Mouse (Mus musculus) forebrain, embryonic 12.5 days (tissue): Measurements from ENCODE around the gene Ago4. TPM values are rescaled to one million over a fixed set of nuclear protein-coding genes. Genes with fewer than 3 reads are reported as not detected.

Experiments used
- ATAC-seq: fragments of 200-750 bp; cut with Nextera tagmentation; 2 replicates; pipeline ENCODE4 v1.8.0; 2017; ENCODE audit warnings: moderate TSS enrichment; ENCODE audit not compliant: low FRiP score
- H3K27ac ChIP-seq: fragments of 300-500 bp; sonication (generic); 2 replicates; pipeline ENCODE4 v1.5.1; 2016; ENCODE audit warnings: mild to moderate bottlenecking
- H3K27me3 ChIP-seq: fragments of 300-500 bp; sonication (generic); 2 replicates; pipeline ENCODE4 v1.6.1; 2016; ENCODE audit warnings: mild to moderate bottlenecking
- H3K36me3 ChIP-seq: fragments of 300-500 bp; sonication (generic); replicated peaks from 2 replicates; pipeline ENCODE4 v1.6.1; 2016; ENCODE audit warnings: mild to moderate bottlenecking
- H3K4me1 ChIP-seq: fragments of 300-500 bp; sonication (generic); 2 replicates; pipeline ENCODE4 v1.6.1; 2016
- H3K4me2 ChIP-seq: fragments of 300-500 bp; sonication (generic); 2 replicates; pipeline ENCODE4 v1.6.1; 2016; ENCODE audit warnings: mild to moderate bottlenecking, moderate library complexity
- H3K4me3 ChIP-seq: fragments of 300-500 bp; sonication (generic); replicated peaks from 2 replicates; pipeline ENCODE4 v1.5.1; 2016; ENCODE audit warnings: mild to moderate bottlenecking
- H3K9ac ChIP-seq: fragments of 300-500 bp; sonication (generic); 2 replicates; pipeline ENCODE4 v1.6.1; 2016; ENCODE audit warnings: mild to moderate bottlenecking
- H3K9me3 ChIP-seq: fragments of 300-500 bp; sonication (generic); 2 replicates; pipeline ENCODE4 v1.6.1; 2016
- WGBS: fragments of 180-500 bp; shearing (Covaris S2); methylation state at CpG from one replicate; pipeline ENCODE4 v1.1.7; 2016; 5-methylcytosine and 5-hydroxymethylcytosine counted together
- polyA plus RNA-seq: library from polyadenylated mRNA; unstranded; fragments of >200 nt; fragmentation: Nextera tagmentation; extraction: Ambion mirVana; gene quantifications from 2 replicates; pipeline ENCODE4 v1.2.1, GENCODE M21; 2016

The Ago4 gene
- polyA plus RNA-seq, 1 experiment from 2014 or later, result 6.1 TPM

GRCm38 (mm10) chr4:126486217-126486616 lies 47.1 kb downstream of the Ago4 start:
- 88% methylated on average over 1 of the region's 1 CpGs for WGBS
- H3K4me2 ChIP-seq, result no peak overlapping the region
- H3K4me1 ChIP-seq, result no peaks in the 10 kb centered on the region
- H3K27me3 ChIP-seq, result no peaks in the 10 kb centered on the region
- H3K4me3 ChIP-seq, result no peak overlapping the region
- ATAC-seq, result no peak
- no peaks in the 10 kb centered on the region for H3K36me3 ChIP-seq
- no peak overlapping the region for H3K27ac ChIP-seq
- no peaks in the 10 kb centered on the region for H3K9me3 ChIP-seq
- H3K9ac ChIP-seq, result no peak overlapping the region

GRCm38 (mm10) chr4:126485065-126485464 lies 48.2 kb downstream of the Ago4 start:
- no peak for ATAC-seq
- 100% methylated on average over 2 of the region's 2 CpGs for WGBS
- Histone ChIP-seq H3K27me3 (no peaks in the 10 kb centered on the region), H3K4me1 (no peaks in the 10 kb centered on the region), H3K4me3 (no peak overlapping the region), H3K9me3 (no peaks in the 10 kb centered on the region), H3K4me2 (no peak overlapping the region), H3K36me3 (no peaks in the 10 kb centered on the region), H3K9ac (no peak overlapping the region), H3K27ac (no peak overlapping the region)

DNA sequence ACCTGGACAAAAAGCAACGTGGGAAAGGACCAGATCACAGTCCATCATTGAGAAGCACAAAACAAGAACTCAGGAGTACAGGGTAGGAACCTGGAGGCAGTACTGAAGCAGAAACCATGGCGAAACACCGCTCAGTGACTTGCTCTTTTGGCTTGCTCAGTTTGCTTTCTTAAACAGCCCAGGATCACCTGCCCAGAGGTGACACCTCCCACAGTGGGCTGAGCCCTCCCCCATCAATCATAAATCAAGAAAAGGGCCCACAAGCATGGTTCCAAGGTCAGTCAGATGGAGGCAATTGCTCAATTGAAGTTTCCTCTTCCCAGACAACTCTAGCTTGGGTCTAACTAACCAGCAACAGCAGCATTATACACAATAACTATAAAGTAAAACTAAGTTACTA lies 49.4 kb downstream of the Ago4 start:
- Histone ChIP-seq H3K36me3 (no peaks in the 10 kb centered on the region), H3K9ac (no peak overlapping the region), H3K4me2 (no peak overlapping the region), H3K9me3 (no peaks in the 10 kb centered on the region), H3K27ac (no peak overlapping the region), H3K4me3 (no peak overlapping the region), H3K27me3 (no peaks in the 10 kb centered on the region), H3K4me1 (no peaks in the 10 kb centered on the region)
- WGBS, result 89% methylated on average over 3 of the region's 3 CpGs
- ATAC-seq, result no peak

- no peaks in the 10 kb centered on the region for H3K9me3 ChIP-seq
- ATAC-seq, result no peak
- H3K4me2 ChIP-seq, result no peak overlapping the region
- no peaks in the 10 kb centered on the region for H3K4me1 ChIP-seq
- no peaks in the 10 kb centered on the region for H3K27me3 ChIP-seq
- H3K36me3 ChIP-seq, result no peaks in the 10 kb centered on the region
- no peak overlapping the region for H3K9ac ChIP-seq
- no peak overlapping the region for H3K4me3 ChIP-seq
- no peak overlapping the region for H3K27ac ChIP-seq
- 76% methylated on average over 12 of the region's 12 CpGs for WGBS
Measured at GRCm38 (mm10) chr4:126482951-126483350, 50.3 kb downstream of the Ago4 start.

GRCm38 (mm10) chr4:126481461-126481860 lies 51.8 kb downstream of the Ago4 start:
- Histone ChIP-seq H3K4me2 (no peak overlapping the region), H3K27ac (no peak overlapping the region), H3K9ac (no peak overlapping the region), H3K36me3 (no peaks in the 10 kb centered on the region), H3K4me1 (no peaks in the 10 kb centered on the region), H3K4me3 (no peak overlapping the region), H3K9me3 (no peaks in the 10 kb centered on the region), H3K27me3 (no peaks in the 10 kb centered on the region)
- WGBS, result 95% methylated on average over 5 of the region's 5 CpGs
- ATAC-seq, result no peak

GRCm38 (mm10) chr4:126480288-126480687 lies 53.0 kb downstream of the Ago4 start:
- Histone ChIP-seq H3K27ac (no peak overlapping the region), H3K9me3 (no peaks in the 10 kb centered on the region), H3K27me3 (no peaks in the 10 kb centered on the region), H3K4me3 (no peak overlapping the region), H3K9ac (no peak overlapping the region), H3K4me1 (no peaks in the 10 kb centered on the region), H3K4me2 (no peak overlapping the region), H3K36me3 (no peaks in the 10 kb centered on the region)
- WGBS, result 85% methylated on average over 3 of the region's 3 CpGs
- ATAC-seq, result no peak

GRCm38 (mm10) chr4:126473031-126473430 lies 60.2 kb downstream of the Ago4 start:
- Histone ChIP-seq H3K27me3 (no peaks in the 10 kb centered on the region), H3K4me3 (no peak overlapping the region), H3K27ac (no peak overlapping the region), H3K4me2 (no peak overlapping the region), H3K4me1 (peaks cover 5% of the 10 kb centered on the region), H3K36me3 (no peaks in the 10 kb centered on the region), H3K9me3 (no peaks in the 10 kb centered on the region), H3K9ac (no peak overlapping the region)
- 57% methylated on average over 5 of the region's 5 CpGs for WGBS
- ATAC-seq, result no peak

GRCm38 (mm10) chr4:126469334-126469733 lies 63.9 kb downstream of the Ago4 start:
- ATAC-seq, result no peak
- H3K4me1 ChIP-seq, result peaks cover 38% of the 10 kb centered on the region
- H3K36me3 ChIP-seq, result no peaks in the 10 kb centered on the region
- no peaks in the 10 kb centered on the region for H3K27me3 ChIP-seq
- 86% methylated on average over 1 of the region's 1 CpGs for WGBS
- H3K27ac ChIP-seq, result no peak overlapping the region
- no peaks in the 10 kb centered on the region for H3K9me3 ChIP-seq
- H3K9ac ChIP-seq, result no peak overlapping the region
- H3K4me3 ChIP-seq, result no peak overlapping the region
- H3K4me2 ChIP-seq, result no peak overlapping the region

- peaks cover 42% of the 10 kb centered on the region for H3K4me1 ChIP-seq
- no peaks in the 10 kb centered on the region for H3K27me3 ChIP-seq
Measured at GRCm38 (mm10) chr4:126468925-126469324, 64.3 kb downstream of the Ago4 start.

GRCm38 (mm10) chr4:126468285-126468901 lies 64.9 kb downstream of the Ago4 start, which contains the start of gene Ago1:
Gene Ago1 (minus strand): TSS chr4:126468583.
- no peaks in the 10 kb centered on the region for H3K9me3 ChIP-seq
- H3K27ac ChIP-seq, result peak within 1 kb of the TSS; percentile 99
- peaks cover 47% of the 10 kb centered on the region for H3K4me1 ChIP-seq
- peak within 1 kb of the TSS; percentile 91 for H3K4me3 ChIP-seq
- peak within 1 kb of the TSS; percentile 74 for H3K4me2 ChIP-seq
- H3K36me3 ChIP-seq, result no peaks in the 10 kb centered on the region
- no peaks in the 10 kb centered on the region for H3K27me3 ChIP-seq
- WGBS, result under 1% methylated on average over 55 of the region's 55 CpGs
- H3K9ac ChIP-seq, result peak within 1 kb of the TSS; percentile 94
- peak; percentile 82 for ATAC-seq

More at GRCm38 (mm10) chr4:126468925-126469324, 64.3 kb downstream of the Ago4 start:
- no peaks in the 10 kb centered on the region for H3K36me3 ChIP-seq
- peak overlapping the region; percentile 91 for H3K4me3 ChIP-seq
- 7% methylated on average over 8 of the region's 8 CpGs for WGBS
- ATAC-seq, result no peak
- no peaks in the 10 kb centered on the region for H3K9me3 ChIP-seq
- peak overlapping the region; percentile 56 for H3K9ac ChIP-seq
- peak overlapping the region; percentile 99 for H3K27ac ChIP-seq
- H3K4me2 ChIP-seq, result peak overlapping the region; percentile 74

DNA sequence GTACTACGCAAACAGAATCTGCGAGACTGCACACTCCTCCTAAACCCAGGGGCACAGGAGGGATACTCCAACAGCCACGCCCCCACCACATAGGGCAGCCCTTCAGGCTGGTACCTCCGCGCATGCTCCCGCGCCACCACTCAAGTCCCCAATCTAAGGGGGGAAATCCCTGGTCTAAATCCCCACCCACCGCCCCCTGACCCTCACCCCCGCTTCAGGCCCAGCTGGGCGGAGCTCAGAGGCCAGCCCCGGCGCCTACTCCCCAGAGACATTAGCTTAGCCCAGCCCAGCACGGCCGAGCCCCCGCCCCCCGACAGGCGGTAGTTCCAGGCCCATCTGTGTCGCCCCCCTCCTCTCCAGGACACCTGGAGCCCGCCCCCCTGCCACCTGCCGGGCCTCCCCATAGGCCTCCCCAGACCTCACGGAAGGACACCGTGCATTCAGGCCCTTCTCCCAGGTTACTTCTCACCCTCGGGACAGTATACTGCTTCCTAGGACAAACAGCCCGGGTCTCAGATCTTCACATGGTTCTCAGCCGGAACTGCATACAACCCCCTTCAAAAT lies 65.5 kb downstream of the Ago4 start:
- ATAC-seq, result peak; percentile 69
- Histone ChIP-seq H3K4me3 (peak overlapping the region; percentile 91), H3K27ac (peak overlapping the region; percentile 99), H3K4me2 (peak overlapping the region; percentile 74), H3K9me3 (no peaks in the 10 kb centered on the region), H3K4me1 (peaks cover 49% of the 10 kb centered on the region), H3K9ac (peak overlapping the region; percentile 94), H3K36me3 (no peaks in the 10 kb centered on the region), H3K27me3 (no peaks in the 10 kb centered on the region)
- under 1% methylated on average over 25 of the region's 25 CpGs for WGBS

- no peaks in the 10 kb centered on the region for H3K27me3 ChIP-seq
- peak overlapping the region; percentile 91 for H3K4me3 ChIP-seq
- WGBS, result 6% methylated on average over 8 of the region's 8 CpGs
- peaks cover 6% of the 10 kb centered on the region; the same call in 1 of the 2 replicates for H3K36me3 ChIP-seq
- ATAC-seq, result no peak
- peak overlapping the region; percentile 94 for H3K9ac ChIP-seq
- peak overlapping the region; percentile 74 for H3K4me2 ChIP-seq
- H3K9me3 ChIP-seq, result no peaks in the 10 kb centered on the region
- H3K4me1 ChIP-seq, result peaks cover 55% of the 10 kb centered on the region
- H3K27ac ChIP-seq, result peak overlapping the region; percentile 99
Measured at GRCm38 (mm10) chr4:126466251-126466750, 67.0 kb downstream of the Ago4 start.

- H3K4me2 ChIP-seq, result peak overlapping the region; percentile 74
- H3K9ac ChIP-seq, result peak overlapping the region; percentile 94
- H3K4me1 ChIP-seq, result peaks cover 56% of the 10 kb centered on the region
- under 1% methylated on average over 8 of the region's 8 CpGs for WGBS
- peak overlapping the region; percentile 99 for H3K27ac ChIP-seq
- H3K9me3 ChIP-seq, result no peaks in the 10 kb centered on the region
- peak; percentile 72 for ATAC-seq
- H3K36me3 ChIP-seq, result peaks cover 10% of the 10 kb centered on the region
- peak overlapping the region; percentile 91 for H3K4me3 ChIP-seq
- no peaks in the 10 kb centered on the region for H3K27me3 ChIP-seq
Measured at GRCm38 (mm10) chr4:126465843-126466242, 67.4 kb downstream of the Ago4 start.
